Mouse (Mus musculus) splenic B cell, adult 2 months (primary cell): ENCODE data around the gene Myo1e.

Source experiments
- DNase-seq: peaks from one replicate; pipeline ENCODE4 v3.0.0-alpha.2; 2011; ENCODE audit warnings: low read depth, low spot score
- H3K27me3 ChIP-seq: 2 replicates; pipeline ENCODE4 v1.6.1; 2012; ENCODE audit warnings: mild to moderate bottlenecking, low read length, moderate library complexity, mixed read lengths; ENCODE audit not compliant: control insufficient read depth, poor library complexity, insufficient read depth, severe bottlenecking
- H3K36me3 ChIP-seq: 2 replicates; pipeline ENCODE4 v1.6.1; 2012; ENCODE audit warnings: mild to moderate bottlenecking, low read length, moderate library complexity, mixed read lengths; ENCODE audit not compliant: control insufficient read depth, poor library complexity, insufficient read depth, severe bottlenecking

Myo1e gene

DNA sequence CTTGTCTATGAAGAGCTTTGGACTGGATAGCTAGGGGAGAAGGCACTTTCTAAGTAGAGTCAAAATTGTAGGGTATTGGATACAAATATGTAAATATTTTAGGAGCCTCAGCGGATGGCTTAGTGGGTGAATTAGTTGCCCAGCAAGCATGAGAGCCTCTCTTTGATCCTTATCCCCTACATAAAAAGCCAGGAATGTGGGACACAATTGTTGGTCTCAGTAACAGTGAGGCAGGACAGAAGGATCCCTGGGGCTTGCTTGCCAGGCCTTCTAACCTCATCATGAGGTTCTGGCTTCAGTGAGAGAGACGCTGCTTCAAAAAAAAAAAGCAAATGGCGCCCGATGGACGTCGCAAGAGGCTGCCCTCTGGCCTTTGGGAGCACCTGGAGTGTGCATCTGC, 66.9 kb downstream of the Myo1e start:
- H3K27me3 ChIP-seq: no peaks in the 10 kb centered on the region
- no peak for DNase-seq
- H3K36me3 ChIP-seq: peaks cover 11% of the 10 kb centered on the region; the same call in 1 of the 2 replicates

DNA sequence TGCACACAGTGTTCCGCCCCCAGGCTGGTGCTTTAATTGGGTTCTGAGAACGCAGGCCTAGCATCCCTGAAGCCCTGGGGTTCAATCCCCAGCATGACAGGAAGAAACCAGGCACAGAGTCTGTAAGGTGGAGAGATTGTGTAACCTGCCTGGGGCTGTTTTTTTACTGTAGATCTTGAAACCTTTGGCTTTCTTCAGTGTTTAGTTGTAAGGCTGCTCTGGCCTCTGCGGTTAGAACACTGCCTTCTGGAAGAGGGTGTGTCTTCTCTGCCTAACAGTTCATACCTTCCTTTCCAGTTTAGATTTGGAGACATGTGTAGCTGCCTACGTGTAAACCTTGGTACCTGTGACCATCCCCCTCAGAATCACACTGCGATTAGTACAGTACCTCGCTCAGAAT, 67.3 kb downstream of the Myo1e start:
- DNase-seq: no peak
- Histone ChIP-seq H3K36me3 (peaks cover 11% of the 10 kb centered on the region; the same call in 1 of the 2 replicates), H3K27me3 (no peaks in the 10 kb centered on the region)

DNA sequence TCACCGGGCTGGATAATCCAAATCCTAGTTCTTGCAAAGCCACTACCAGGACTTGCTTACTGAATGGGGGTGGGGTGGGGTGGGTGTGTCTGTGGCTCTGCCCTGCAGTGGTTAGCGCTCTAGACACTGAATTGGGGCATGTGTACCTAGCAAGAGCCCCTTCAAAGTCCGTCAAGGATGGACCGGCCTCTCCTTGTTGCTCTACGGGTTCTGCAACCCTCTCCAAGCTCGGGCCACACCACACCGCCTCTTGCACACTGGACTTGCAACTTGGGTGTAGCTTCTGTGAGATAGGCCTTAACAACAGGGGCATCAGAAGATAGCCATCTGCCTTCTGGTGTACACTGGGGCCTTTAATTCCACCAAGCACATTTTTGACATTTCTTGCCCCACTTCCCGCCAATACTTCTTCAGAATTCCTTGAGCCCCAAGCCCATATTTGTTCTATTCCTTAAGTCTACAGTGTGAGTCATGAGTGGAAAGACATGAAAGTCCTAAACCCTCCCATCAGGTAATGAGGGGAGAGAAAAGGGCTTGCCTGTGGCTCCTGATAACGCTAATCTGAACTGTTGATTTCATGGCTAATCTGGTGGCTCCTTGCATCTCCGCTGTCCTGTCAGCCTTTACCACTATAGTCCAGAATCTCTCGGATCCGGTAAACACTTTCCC, 67.9 kb downstream of the Myo1e start:
- peaks cover 9% of the 10 kb centered on the region; the same call in 1 of the 2 replicates for H3K36me3 ChIP-seq
- H3K27me3 ChIP-seq: no peaks in the 10 kb centered on the region
- DNase-seq: no peak

DNA sequence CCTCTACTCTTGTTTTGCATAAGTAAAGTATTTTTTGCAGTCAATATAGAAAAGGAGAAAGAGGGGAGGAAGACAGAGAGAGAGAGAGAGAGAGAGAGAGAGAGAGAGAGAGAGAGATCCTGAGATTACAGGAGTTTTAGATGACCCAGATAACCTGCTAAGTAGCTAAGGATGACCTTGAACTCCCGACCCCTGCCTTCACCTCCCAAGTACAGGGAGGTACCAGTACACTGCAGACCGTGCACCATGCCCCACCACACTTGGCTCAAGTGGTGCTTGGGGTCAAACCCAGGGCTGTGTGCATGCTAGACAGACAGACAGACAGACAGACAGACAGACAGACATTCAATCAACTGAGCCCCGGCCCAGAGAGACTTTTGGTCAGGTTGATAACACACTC, 69.9 kb downstream of the Myo1e start:
- no peak for DNase-seq
- no peaks in the 10 kb centered on the region for H3K27me3 ChIP-seq

DNA sequence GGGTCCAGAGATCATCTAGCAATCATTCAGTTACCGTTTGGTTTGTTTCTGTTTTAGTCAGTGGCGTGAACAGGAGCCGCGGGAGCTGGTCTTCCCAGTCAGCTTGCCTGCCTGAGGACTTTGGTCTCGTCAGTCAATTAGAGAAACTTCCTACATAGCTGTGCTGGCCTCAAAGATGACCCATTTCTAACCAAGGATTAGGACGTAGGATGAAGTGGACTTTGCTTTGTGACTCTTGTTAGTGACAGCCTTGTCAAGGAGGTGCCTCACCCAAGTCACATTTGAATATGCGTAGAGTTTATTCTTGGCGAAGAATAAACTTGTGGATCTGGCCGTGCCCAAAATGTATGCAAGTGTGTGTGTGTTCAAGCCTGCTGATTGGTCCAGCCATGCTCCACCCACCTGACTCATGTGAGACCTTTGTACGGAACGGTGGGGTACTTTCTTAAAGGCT, 70.4 kb downstream of the Myo1e start:
- Histone ChIP-seq H3K36me3 (peaks cover 9% of the 10 kb centered on the region; the same call in 1 of the 2 replicates), H3K27me3 (no peaks in the 10 kb centered on the region)
- no peak for DNase-seq

More for the DNA sequence above, 69.9 kb downstream of the Myo1e start:
- peaks cover 9% of the 10 kb centered on the region; the same call in 1 of the 2 replicates for H3K36me3 ChIP-seq

DNA sequence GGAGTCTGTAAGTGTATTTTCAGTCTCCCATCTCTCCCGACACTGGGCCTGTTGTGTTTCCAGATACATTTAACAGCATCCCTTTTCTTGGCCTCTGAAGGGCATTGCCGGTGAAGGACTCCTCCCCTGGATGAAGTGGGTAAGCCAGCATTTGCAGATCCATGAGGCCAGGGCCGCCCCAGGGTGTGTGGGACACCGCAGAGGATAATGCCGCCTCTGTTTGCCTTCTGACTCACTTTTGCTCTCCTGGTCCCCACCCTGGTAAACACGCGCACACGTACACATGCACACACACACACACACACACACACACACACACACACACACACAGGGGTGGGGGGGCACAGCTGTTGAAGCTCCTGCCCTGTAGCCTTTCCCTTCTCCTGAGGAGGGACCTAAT, 74.3 kb downstream of the Myo1e start:
- Histone ChIP-seq H3K36me3 (0 out of 2 replicates have a peak, but pooled peaks cover 5% of the 10 kb centered on the region), H3K27me3 (no peaks in the 10 kb centered on the region)
- no peak for DNase-seq

DNA sequence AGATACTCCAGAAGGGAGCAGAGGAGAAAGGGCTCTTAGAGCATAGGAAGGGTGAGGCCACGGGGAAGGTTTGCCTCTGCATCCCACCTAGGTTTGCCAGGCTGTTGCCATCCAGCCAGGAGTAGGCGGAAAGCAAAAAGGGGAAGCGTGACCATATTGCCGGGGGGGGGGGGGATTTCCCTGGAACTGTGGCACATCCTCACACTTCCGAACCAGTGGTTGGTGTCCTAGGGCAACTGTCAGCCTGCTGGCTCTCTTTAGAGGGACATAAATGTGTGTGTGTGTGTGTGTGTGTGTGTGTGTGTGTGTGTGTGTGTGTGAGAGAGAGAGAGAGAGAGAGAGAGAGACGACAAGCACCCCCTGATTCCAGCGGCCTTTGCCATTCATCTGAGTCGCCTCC, 75.0 kb downstream of the Myo1e start:
- peak; percentile 48 for DNase-seq
- no peaks in the 10 kb centered on the region for H3K27me3 ChIP-seq
- H3K36me3 ChIP-seq: peaks cover 7% of the 10 kb centered on the region; the same call in 1 of the 2 replicates

DNA sequence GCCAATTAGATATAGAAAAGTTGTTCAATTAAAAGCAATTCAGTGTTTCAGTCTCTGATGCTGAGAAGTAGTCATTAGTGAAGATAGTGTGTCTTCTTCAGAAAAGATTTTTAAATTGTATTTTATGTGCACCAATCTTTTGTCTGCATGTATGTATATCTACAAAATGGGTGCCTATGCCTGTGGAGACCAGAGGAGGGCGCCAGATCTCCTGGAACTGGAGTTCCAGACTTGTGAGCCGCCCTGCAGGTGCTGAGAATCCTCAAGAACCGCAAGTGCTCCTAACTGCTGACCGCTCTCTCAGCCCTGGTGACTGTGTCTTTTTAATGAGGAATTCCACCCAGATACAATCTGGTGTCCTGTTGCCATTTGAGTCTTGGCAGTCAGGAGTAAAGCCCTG, 76.0 kb downstream of the Myo1e start:
- peak; percentile 29 for DNase-seq

DNA sequence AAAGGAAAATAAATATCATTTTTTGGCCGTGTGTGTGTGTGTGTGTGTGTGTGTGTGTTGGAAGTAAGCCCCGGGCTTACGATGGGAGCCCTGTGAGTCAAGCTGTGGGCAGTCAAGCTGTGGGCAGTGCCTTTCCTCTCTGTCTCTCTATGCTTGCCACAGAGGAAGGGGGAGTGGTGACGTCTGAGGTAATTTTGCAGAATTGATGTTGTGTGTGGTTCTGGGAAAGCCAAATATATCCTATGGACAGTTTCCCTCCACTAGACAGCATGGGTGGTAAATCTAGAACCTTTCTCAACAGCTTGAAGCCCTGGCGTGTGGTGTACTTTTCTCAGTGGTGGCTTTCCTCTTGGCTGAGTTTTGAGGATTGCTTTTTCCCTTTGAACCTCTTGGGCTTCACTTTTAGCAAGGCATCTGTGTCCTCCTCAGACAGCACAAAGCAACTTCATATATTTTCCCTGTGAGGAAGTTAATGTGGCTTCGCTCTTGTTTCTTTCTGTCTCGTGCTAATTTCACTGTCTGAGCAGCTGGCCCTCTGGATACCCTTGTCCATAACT, 77.5 kb downstream of the Myo1e start:
- DNase-seq: peak; percentile 50
- H3K36me3 ChIP-seq: peaks cover 10% of the 10 kb centered on the region
- no peaks in the 10 kb centered on the region for H3K27me3 ChIP-seq

More for the DNA sequence above, 76.0 kb downstream of the Myo1e start:
- peaks cover 7% of the 10 kb centered on the region for H3K36me3 ChIP-seq
- H3K27me3 ChIP-seq: no peaks in the 10 kb centered on the region

DNA sequence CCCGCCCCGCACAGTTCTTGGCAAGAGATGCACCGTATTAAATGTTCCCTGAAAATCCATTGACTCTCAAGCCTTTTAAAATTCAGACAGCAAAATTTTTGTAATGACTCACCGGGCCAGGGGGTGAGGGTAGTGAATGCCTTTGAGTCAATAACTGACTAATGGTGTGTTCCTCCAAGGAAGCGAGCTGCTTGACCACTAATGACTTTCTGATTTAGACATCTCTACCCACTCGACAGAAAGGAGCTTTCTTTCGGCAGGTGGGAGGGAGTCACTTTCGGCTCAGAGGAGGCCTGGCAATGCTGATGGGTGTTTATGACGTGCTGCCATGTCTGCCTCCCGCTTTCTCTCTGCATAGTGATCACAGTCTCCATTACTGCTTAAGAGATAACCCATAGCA, 83.6 kb downstream of the Myo1e start:
- no peaks in the 10 kb centered on the region for H3K27me3 ChIP-seq
- peaks cover 15% of the 10 kb centered on the region for H3K36me3 ChIP-seq
- DNase-seq: no peak

DNA sequence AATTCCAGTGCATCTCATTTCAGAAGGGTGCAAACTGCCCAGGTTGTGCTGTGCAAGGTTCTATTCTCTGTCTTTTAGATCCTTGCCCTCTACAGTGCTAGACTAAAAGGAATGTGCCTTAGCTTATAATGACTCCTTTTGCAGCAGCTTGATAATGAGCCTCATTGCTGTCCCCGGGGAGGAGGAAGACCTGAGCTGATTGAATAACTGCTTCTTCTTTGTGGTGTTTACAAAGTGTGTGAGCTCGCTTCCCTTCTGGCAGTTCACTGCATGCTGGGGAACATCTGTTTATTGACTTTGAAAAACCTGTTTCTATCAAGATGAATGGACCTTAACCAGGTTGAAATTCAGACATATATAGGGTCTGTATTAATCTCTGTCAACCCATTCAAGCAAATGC, 89.8 kb downstream of the Myo1e start:
- no peak for DNase-seq
- Histone ChIP-seq H3K27me3 (no peaks in the 10 kb centered on the region), H3K36me3 (peaks cover 25% of the 10 kb centered on the region)

DNA sequence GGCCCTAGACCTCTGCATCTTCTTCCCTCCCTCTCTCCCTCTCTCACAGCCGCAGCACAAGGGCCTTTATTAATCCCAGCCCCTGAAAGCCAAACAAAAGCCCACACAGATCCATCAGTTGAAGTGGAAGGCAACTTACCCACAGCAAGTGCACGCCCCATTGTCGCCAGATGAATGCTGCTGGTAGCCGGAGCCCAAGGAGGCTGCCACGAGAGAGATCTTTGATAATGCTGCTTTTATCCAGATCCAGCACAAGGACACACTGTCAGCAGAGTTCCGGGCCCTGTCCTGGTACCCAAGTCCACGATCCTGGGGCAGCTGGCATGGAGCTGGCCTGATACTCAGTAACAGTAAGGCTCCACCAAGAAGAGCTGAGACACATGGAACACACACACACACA, 91.1 kb downstream of the Myo1e start:
- DNase-seq: no peak
- Histone ChIP-seq H3K36me3 (peaks cover 29% of the 10 kb centered on the region), H3K27me3 (no peaks in the 10 kb centered on the region)

DNA sequence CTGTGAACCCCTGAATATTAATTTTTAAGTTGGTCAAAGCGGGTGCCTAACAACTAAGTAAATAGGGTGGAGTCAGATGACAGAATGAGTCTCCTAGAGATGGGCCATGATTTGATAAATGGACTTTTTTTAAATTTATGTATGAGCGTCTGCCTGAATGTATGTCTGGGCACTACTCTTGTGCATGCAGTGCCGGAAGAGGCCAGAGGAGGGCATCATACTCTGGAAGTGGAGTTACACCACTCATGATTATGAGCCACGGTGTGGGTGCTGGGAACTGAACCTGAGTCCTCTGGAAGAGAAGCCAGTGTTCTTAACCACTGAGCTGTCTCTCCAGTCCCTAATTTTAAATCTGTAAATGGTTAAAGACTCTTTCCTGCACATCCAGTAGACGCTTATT, 93.6 kb downstream of the Myo1e start:
- Histone ChIP-seq H3K36me3 (peaks cover 25% of the 10 kb centered on the region), H3K27me3 (no peaks in the 10 kb centered on the region)
- no peak for DNase-seq

DNA sequence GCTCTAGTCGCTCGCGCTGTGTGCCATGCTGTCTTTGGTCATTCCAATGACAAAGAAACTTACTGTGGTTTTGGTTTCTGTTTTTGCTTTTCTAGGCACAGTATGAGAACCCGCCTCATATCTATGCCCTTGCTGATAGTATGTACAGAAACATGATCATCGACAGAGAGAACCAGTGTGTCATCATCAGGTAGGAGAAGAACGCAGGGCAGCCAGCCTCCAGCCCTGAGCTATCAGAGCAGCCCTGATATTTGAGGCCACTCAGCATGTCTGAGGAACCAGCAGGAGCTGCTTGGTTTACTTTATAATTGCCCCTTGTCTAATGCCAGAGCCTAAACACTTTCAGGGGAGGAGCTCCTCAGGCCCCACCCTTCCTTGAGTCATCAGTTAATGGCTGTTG, 94.4 kb downstream of the Myo1e start:
- peaks cover 25% of the 10 kb centered on the region for H3K36me3 ChIP-seq
- H3K27me3 ChIP-seq: no peaks in the 10 kb centered on the region
- DNase-seq: no peak

DNA sequence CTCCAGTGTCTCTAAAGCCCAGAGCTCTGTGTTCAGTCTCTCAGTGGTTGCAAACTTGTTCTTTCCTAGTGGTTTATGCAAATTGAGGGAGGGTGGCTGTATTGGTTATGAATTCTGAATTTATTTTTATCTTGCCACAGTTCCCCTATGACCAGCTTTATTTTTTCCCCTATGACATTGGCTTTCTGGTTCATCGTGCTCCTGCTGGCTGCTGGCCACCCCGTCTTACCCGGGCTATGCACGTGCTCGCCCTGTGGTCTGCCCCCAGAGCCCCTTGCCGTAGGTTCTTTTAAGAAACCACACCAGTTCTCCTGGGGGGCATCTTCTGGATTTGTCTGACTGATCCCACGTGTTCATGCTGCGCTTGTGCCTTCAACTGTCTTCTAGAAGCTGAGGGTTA, 97.8 kb downstream of the Myo1e start:
- peak; percentile 88 for DNase-seq
- peaks cover 15% of the 10 kb centered on the region for H3K36me3 ChIP-seq

More for the DNA sequence above, 97.8 kb downstream of the Myo1e start:
- H3K27me3 ChIP-seq: no peaks in the 10 kb centered on the region
